Mouse (Mus musculus) liver, postnatal 0 days (tissue): ENCODE results near the gene Hsph1.

Experiments used
- CTCF ChIP-seq: sonication (generic); IDR thresholded peaks from 2 replicates; pipeline ENCODE4 v1.5.1; 2016; ENCODE audit warnings: antibody characterized with exemption, low read depth
- EP300 ChIP-seq: IDR thresholded peaks from 2 replicates; pipeline ENCODE4 v1.6.1; 2016; ENCODE audit warnings: antibody characterized with exemption, low read depth, mild to moderate bottlenecking

DNA sequence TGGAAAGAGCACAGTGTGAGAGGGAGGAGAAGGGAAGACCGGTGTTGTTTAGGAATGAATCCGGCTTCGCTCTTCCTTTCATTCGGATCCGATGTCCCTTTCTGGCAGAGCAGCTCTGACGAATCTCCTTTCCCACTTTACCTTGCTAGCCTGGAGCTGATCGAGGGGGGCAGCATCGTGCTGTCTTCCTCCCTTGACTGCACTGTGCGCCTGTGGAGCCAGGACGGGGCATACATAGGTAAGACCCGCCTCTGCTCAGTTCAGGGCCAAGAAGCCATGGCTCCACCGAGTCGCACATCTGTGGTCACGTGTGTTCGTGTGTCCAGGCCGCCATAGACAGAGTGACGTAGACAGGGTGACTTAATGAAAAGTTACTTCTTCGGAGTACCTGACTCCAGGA is 38.8 kb downstream of the Hsph1 start:
- TF ChIP-seq CTCF (no peak), EP300 (no peak)
